Mouse (Mus musculus): ENCODE results near the gene Plekha6. TPM values are rescaled to one million over a fixed set of nuclear protein-coding genes. Genes with fewer than 3 reads are reported as not detected.

Gene Plekha6
- polyA plus RNA-seq, 1 experiment from 2014 or later, result 13.5 TPM

GRCm38 (mm10) chr1:133130638-133131560 lies 33.1 kb upstream of the Plekha6 start, which contains the start of gene Ppp1r15b:
Gene Ppp1r15b (plus strand): TSS chr1:133131143.
- WGBS, result under 1% methylated on average over 72 of the region's 72 CpGs
- no peaks in the 10 kb centered on the region for H3K9me3 ChIP-seq

DNA sequence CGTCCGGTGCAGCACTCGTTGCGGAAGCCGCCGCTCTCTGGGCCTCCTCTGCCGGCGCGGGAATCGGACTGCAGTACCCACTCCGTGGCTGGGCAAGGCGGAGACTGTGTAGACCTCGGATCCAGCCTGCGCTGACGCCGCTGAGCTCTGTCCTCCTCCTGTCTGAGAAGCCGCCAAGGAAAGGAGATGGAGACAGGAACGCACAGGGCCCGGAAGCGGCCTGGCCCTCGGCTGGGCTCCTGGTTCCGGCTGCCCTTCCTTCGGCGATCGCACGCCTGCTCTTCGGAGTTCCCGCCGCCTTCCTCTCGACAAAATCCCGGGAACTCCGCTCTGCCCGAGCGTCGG lies 32.5 kb upstream of the Plekha6 start:
- H3K4me1 ChIP-seq, result peaks cover 31% of the 10 kb centered on the region
- WGBS, result under 1% methylated on average over 35 of the region's 35 CpGs
- no peaks in the 10 kb centered on the region for H3K27me3 ChIP-seq (ENCODE audit: insufficient read depth, poor library complexity, severe bottlenecking)
- no peaks in the 10 kb centered on the region for H3K9me3 ChIP-seq
- H3K4me3 ChIP-seq, result peak overlapping the region; percentile 86
- DNase-seq (ENCODE audit: low spot score), result no peak
- H3K36me3 ChIP-seq, result peaks cover 30% of the 10 kb centered on the region; the same call in 1 of the 2 replicates
- H3K27ac ChIP-seq, result peak overlapping the region; percentile 95

More at GRCm38 (mm10) chr1:133130638-133131560, 33.1 kb upstream of the Plekha6 start, which contains the start of gene Ppp1r15b:
- peak within 1 kb of the TSS; percentile 95 for H3K27ac ChIP-seq
- no peaks in the 10 kb centered on the region for H3K27me3 ChIP-seq (ENCODE audit: insufficient read depth, poor library complexity, severe bottlenecking)
- peaks cover 30% of the 10 kb centered on the region for H3K4me1 ChIP-seq
- peaks cover 25% of the 10 kb centered on the region; the same call in 1 of the 2 replicates for H3K36me3 ChIP-seq
- H3K4me3 ChIP-seq, result peak within 1 kb of the TSS; percentile 86
- DNase-seq (ENCODE audit: low spot score), result peak; percentile 100

DNA sequence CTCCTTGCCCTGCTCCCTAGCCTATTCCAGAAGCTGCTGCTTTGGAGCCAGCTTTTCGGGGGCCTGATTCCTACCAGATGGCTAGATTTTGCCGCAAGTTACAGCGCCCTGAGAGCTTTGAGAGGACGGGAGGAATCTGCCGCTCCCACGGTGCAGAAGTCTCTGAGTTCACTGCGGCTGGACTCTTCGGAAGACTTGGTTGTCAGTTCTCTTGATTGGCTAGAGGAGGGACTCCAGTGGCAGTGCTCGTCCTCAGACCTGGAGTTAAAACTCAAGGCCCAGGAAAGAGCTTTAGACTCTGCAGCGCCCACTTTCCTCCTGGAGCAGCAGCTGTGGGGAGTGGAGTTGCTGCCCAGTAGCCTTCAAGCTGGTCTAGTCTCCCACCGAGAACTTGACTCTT lies 32.1 kb upstream of the Plekha6 start:
- peaks cover 31% of the 10 kb centered on the region for H3K4me1 ChIP-seq
- H3K27ac ChIP-seq, result peak overlapping the region; percentile 95
- peak overlapping the region; percentile 86 for H3K4me3 ChIP-seq
- DNase-seq (ENCODE audit: low spot score), result peak; percentile 81
- no peaks in the 10 kb centered on the region for H3K9me3 ChIP-seq
- under 1% methylated on average over 11 of the region's 11 CpGs for WGBS
- peaks cover 34% of the 10 kb centered on the region for H3K36me3 ChIP-seq
- H3K27me3 ChIP-seq (ENCODE audit: insufficient read depth, poor library complexity, severe bottlenecking), result no peaks in the 10 kb centered on the region

DNA sequence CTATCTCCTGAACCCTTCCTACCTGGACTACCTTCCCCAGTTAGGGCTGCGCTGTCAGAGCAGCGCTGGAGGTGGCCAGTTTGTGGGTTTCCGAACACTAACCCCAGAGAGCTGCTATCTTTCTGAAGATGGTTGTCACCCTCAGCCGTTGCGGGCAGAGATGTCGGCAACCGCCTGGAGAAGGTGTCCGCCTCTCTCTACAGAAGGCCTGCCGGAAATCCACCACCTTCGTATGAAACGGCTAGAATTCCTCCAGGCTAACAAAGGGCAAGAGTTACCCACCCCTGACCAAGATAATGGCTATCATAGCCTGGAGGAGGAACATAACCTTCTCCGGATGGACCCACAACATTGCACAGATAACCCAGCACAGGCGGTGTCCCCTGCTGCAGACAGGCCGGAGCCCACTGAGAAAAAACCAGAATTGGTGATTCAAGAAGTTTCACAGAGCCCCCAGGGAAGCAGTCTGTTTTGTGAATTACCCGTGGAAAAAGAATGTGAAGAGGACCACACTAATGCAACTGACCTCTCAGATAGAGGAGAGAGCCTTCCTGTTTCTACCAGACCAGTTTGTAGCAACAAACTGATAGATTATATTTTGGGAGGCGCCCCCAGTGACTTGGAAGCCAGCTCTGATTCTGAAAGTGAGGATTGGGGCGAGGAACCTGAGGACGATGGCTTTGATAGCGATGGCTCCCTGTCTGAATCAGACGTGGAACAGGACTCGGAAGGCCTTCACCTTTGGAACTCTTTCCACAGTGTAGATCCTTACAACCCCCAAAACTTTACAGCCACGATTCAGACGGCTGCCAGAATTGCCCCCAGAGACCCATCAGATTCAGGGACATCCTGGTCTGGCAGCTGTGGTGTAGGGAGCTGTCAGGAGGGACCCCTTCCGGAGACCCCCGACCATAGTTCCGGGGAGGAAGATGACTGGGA lies 31.4 kb upstream of the Plekha6 start:
- peaks cover 31% of the 10 kb centered on the region for H3K4me1 ChIP-seq
- no peak for DNase-seq (ENCODE audit: low spot score)
- WGBS, result 7% methylated on average over 26 of the region's 26 CpGs
- H3K9me3 ChIP-seq, result no peaks in the 10 kb centered on the region
- H3K36me3 ChIP-seq, result peaks cover 41% of the 10 kb centered on the region
- H3K4me3 ChIP-seq, result peak overlapping the region; percentile 86
- peak overlapping the region; percentile 95 for H3K27ac ChIP-seq
- H3K27me3 ChIP-seq (ENCODE audit: insufficient read depth, poor library complexity, severe bottlenecking), result no peaks in the 10 kb centered on the region

- no peak for DNase-seq (ENCODE audit: low spot score)
- Histone ChIP-seq H3K9me3 (no peaks in the 10 kb centered on the region), H3K27me3 (ENCODE audit: insufficient read depth, poor library complexity, severe bottlenecking) (no peaks in the 10 kb centered on the region), H3K27ac (peak overlapping the region; percentile 95), H3K4me3 (peak overlapping the region; percentile 86), H3K4me1 (peaks cover 31% of the 10 kb centered on the region), H3K36me3 (peaks cover 49% of the 10 kb centered on the region)
- 12% methylated on average over 2 of the region's 2 CpGs for WGBS
Observed at GRCm38 (mm10) chr1:133133425-133133824, 30.6 kb upstream of the Plekha6 start.

GRCm38 (mm10) chr1:133134071-133134470 lies 29.9 kb upstream of the Plekha6 start:
- no peak for DNase-seq (ENCODE audit: low spot score)
- Histone ChIP-seq H3K4me3 (peak overlapping the region; percentile 86), H3K9me3 (no peaks in the 10 kb centered on the region), H3K4me1 (peaks cover 31% of the 10 kb centered on the region), H3K36me3 (peaks cover 55% of the 10 kb centered on the region), H3K27me3 (ENCODE audit: insufficient read depth, poor library complexity, severe bottlenecking) (no peaks in the 10 kb centered on the region), H3K27ac (no peak overlapping the region)
- WGBS, result 24% methylated on average over 4 of the region's 4 CpGs

DNA sequence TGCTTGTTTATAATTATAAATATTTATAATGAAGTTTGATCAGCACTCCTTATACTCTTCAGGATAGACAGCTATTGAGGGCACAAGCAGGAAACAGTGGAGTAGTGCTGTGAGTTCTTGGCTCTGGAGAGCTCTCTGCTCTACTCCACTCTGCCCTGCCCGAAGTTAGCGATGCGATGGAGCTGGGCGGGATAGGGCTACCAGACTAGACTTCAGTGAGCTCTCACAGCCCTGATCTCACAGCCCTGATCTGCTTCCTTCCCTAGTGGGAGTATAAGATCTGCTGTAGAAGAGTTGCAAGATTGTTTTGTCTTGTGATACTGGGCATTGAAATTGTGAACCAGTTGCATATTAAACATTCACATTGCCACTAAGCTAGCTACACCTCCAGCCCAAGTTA lies 29.1 kb upstream of the Plekha6 start:
- WGBS, result 31% methylated on average over 4 of the region's 4 CpGs
- H3K36me3 ChIP-seq, result peaks cover 63% of the 10 kb centered on the region
- no peaks in the 10 kb centered on the region for H3K27me3 ChIP-seq (ENCODE audit: insufficient read depth, poor library complexity, severe bottlenecking)
- DNase-seq (ENCODE audit: low spot score), result no peak
- peak overlapping the region; percentile 86 for H3K4me3 ChIP-seq
- H3K27ac ChIP-seq, result no peak overlapping the region
- no peaks in the 10 kb centered on the region for H3K9me3 ChIP-seq
- peaks cover 29% of the 10 kb centered on the region for H3K4me1 ChIP-seq

GRCm38 (mm10) chr1:133135808-133136207 lies 28.2 kb upstream of the Plekha6 start:
- Histone ChIP-seq H3K9me3 (no peaks in the 10 kb centered on the region), H3K27ac (no peak overlapping the region), H3K36me3 (peaks cover 72% of the 10 kb centered on the region), H3K27me3 (ENCODE audit: insufficient read depth, poor library complexity, severe bottlenecking) (no peaks in the 10 kb centered on the region), H3K4me1 (peaks cover 24% of the 10 kb centered on the region), H3K4me3 (peak overlapping the region; percentile 86)
- 76% methylated on average over 5 of the region's 5 CpGs for WGBS
- no peak for DNase-seq (ENCODE audit: low spot score)

DNA sequence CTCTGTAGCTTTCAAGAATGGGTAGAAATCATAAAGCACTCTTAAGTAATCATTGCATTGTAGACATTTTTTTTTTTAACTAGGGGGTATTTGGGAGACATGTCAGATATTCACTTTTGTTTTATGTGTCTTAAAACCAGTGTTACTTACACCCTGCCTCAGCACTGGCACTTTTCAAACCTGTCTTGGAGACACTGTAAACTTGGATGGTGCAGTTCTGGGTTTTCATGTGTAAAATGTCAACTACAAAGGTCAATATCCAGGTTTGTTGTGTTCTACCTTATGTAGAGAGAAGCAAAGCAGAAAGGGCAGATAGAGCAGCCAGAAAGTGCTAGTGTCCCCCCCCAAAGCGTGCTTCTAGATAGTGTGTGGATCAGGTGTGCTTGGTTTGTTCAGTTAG lies 25.6 kb upstream of the Plekha6 start:
- Histone ChIP-seq H3K27me3 (ENCODE audit: insufficient read depth, poor library complexity, severe bottlenecking) (no peaks in the 10 kb centered on the region), H3K27ac (no peak overlapping the region), H3K4me3 (no peak overlapping the region), H3K4me1 (peaks cover 15% of the 10 kb centered on the region; the same call in 1 of the 2 replicates), H3K9me3 (no peaks in the 10 kb centered on the region), H3K36me3 (peaks cover 77% of the 10 kb centered on the region)
- no peak for DNase-seq (ENCODE audit: low spot score)
- WGBS, result 94% methylated on average over 1 of the region's 1 CpGs

GRCm38 (mm10) chr1:133146014-133147009 lies 17.7 kb upstream of the Plekha6 start:
- WGBS, result 62% methylated on average over 22 of the region's 22 CpGs
- Histone ChIP-seq H3K4me1 (0 out of 2 replicates have a peak, but pooled peaks cover 3% of the 10 kb centered on the region), H3K4me3 (no peak overlapping the region), H3K27ac (no peak overlapping the region), H3K36me3 (peaks cover 10% of the 10 kb centered on the region), H3K27me3 (ENCODE audit: insufficient read depth, poor library complexity, severe bottlenecking) (no peaks in the 10 kb centered on the region), H3K9me3 (no peaks in the 10 kb centered on the region)
- DNase-seq (ENCODE audit: low spot score), result no peak

- H3K27ac ChIP-seq, result no peak overlapping the region
- DNase-seq (ENCODE audit: low spot score), result no peak
- H3K4me3 ChIP-seq, result no peak overlapping the region
- 0 out of 2 replicates have a peak, but pooled peaks cover 3% of the 10 kb centered on the region for H3K4me1 ChIP-seq
- H3K27me3 ChIP-seq (ENCODE audit: insufficient read depth, poor library complexity, severe bottlenecking), result no peaks in the 10 kb centered on the region
- H3K9me3 ChIP-seq, result no peaks in the 10 kb centered on the region
- 85% methylated on average over 5 of the region's 5 CpGs for WGBS
- peaks cover 4% of the 10 kb centered on the region; the same call in 1 of the 2 replicates for H3K36me3 ChIP-seq
Observed at GRCm38 (mm10) chr1:133147324-133147723, 16.7 kb upstream of the Plekha6 start.

- 91% methylated on average over 8 of the region's 8 CpGs for WGBS
- Histone ChIP-seq H3K4me3 (no peak overlapping the region), H3K27me3 (ENCODE audit: insufficient read depth, poor library complexity, severe bottlenecking) (no peaks in the 10 kb centered on the region), H3K9me3 (no peaks in the 10 kb centered on the region), H3K27ac (no peak overlapping the region), H3K36me3 (no peaks in the 10 kb centered on the region), H3K4me1 (0 out of 2 replicates have a peak, but pooled peaks cover 3% of the 10 kb centered on the region)
- no peak for DNase-seq (ENCODE audit: low spot score)
Observed at GRCm38 (mm10) chr1:133148122-133148521, 15.9 kb upstream of the Plekha6 start.
